Mouse (Mus musculus): ENCODE data around the gene Grb10.

GRCm38 (mm10) chr11:11953364-11954114, 84.9 kb downstream of the Grb10 start:
- TF ChIP-seq CTCF (IDR thresholded peaks at IDR 0.05; ENCODE audit: insufficient read depth, low read length), result no peak
- no peak for TF ChIP-seq POLR2A (IDR thresholded peaks at IDR 0.05; ENCODE audit: borderline replicate concordance, extremely low read depth, low read depth, low read length)

All from lung, adult 2 months (tissue).